In the genomic region with DNA sequence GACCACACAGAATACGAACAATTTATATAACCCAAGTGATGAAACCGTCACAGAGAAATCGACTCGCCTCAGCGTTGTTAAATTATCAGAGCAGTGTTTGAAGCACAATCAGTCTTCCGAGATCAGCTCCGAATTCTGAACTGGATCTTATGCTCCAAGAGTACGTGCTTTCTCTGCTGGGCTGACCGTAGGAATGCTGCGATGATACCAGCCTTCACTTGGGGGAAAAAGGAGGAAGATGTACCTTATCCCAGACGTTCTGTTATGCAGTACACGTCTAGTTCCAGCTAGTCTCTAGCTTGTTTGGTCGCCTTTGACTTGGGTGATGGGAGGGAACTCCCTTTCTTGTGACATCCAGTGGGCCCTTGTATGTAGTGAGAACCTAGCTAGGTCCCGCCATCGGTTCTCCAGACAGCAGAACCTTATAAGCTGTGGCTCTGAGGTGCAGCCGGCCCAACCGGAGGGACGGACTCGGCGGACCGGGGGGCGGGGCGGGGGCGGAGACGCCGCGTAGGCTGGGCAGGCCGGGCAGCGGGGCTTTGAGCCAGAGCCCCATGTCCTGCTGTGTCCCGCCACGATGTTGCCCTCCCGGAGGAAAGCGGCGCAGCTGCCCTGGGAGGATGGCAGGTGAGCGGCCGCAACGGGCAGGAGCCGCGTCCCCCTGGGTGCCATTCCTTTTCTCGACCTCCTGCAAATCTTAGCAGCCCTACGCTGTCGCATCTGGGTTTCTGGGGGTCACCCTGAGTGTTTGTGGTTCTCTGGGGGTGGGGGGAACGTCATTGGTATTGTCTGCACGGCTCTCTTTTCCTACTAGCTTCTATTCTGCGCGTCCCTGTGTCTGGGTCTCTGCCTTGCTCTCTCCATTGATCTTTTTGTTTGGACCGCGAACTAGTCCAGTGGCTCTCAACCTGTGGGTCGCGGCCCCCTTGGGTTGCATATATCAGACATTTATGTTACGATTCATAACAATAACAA, we compare ENCODE assay signal across 8 mouse cellular contexts. TPM values are rescaled to one million over a fixed set of nuclear protein-coding genes. Genes with fewer than 3 reads are reported as not detected.
A peak's percentile ranks its signal among the peaks of the same experiment; 100 is the strongest.
DNase-seq lines count a peak whose midpoint lies in the region; ATAC-seq and TF ChIP-seq lines count a peak whose summit lies in the region.

B4galt7 (plus strand) TSS at position 331 of the 975 bp plus-strand sequence.

- ATAC-seq in G1E (ENCODE audit: extremely low read depth, insufficient number of reproducible peaks, low FRiP score, poor library complexity, severe bottlenecking), result peak; percentile 54; the same call in 1 of the 2 replicates
- ATAC-seq in frontal cortex, adult (ENCODE audit: low TSS enrichment), result peak; percentile 72
- peak; percentile 77 to 82 for ATAC-seq in hematopoietic stem cell, adult 5-6 weeks (replicated peaks in 1 of 2; ENCODE audit: insufficient read depth in 1 of 2, low FRiP score in 2 of 2, low TSS enrichment in 1 of 2, low read depth in 1 of 2, poor library complexity in 2 of 2, severe bottlenecking in 2 of 2)
- peak; percentile 96 for ATAC-seq in lung, embryonic 16.5 days (ENCODE audit: low read depth)

- peaks cover 66% of the 10 kb centered on the region for H3K36me3 ChIP-seq in G1E (replicated peaks)
- peaks cover 21% of the 10 kb centered on the region for H3K36me3 ChIP-seq in lung, embryonic 16.5 days (ENCODE audit: control insufficient read depth, insufficient read depth, low read length)

- WGBS in cerebellum, adult 2 months, result 8% methylated on average over 51 of the region's 51 CpGs
- 7% methylated on average over 50 of the region's 51 CpGs for WGBS in lung, embryonic 16.5 days

- H3K4me3 ChIP-seq in G1E (ENCODE audit: low read depth, low read length), result peak within 1 kb of the TSS; percentile 97
- peak within 1 kb of the TSS; percentile 95 for H3K4me3 ChIP-seq in cerebellum, adult 2 months (replicated peaks; ENCODE audit: insufficient read depth, low read depth, low read length)
- H3K4me3 ChIP-seq in lung, embryonic 16.5 days (ENCODE audit: low read length), result peak within 1 kb of the TSS; percentile 89

- H3K9me3 ChIP-seq in G1E (replicated peaks), result no peaks in the 10 kb centered on the region
- no peaks in the 10 kb centered on the region for H3K9me3 ChIP-seq in lung, embryonic 16.5 days (ENCODE audit: control insufficient read depth, low read length)

- peaks cover 40% of the 10 kb centered on the region for H3K4me1 ChIP-seq in G1E (ENCODE audit: insufficient read depth, low read depth, low read length)
- peaks cover 3% of the 10 kb centered on the region; the same call in 1 of the 2 replicates for H3K4me1 ChIP-seq in cerebellum, adult 2 months (ENCODE audit: control insufficient read depth, insufficient read depth, low read length)
- H3K4me1 ChIP-seq in lung, embryonic 16.5 days (replicated peaks; ENCODE audit: control insufficient read depth, insufficient read depth, low read length), result peaks cover 10% of the 10 kb centered on the region

- TF ChIP-seq CTCF in G1E (IDR thresholded peaks at IDR 0.05; ENCODE audit: low read depth, low read length), result no peak
- TF ChIP-seq CTCF in cerebellum, adult 2 months (IDR thresholded peaks at IDR 0.05; ENCODE audit: borderline replicate concordance, insufficient read depth, low read depth, low read length), result no peak

- DNase-seq in G1E (ENCODE audit: low spot score), result peak; percentile 84
- peak; percentile 87 to 91 for DNase-seq in cerebellum, adult 2 months
- peak; percentile 65 for DNase-seq in layer of hippocampus, adult 9-10 months (ENCODE audit: low spot score)
- peak; percentile 71 for DNase-seq in ovary, adult 18-20 months (ENCODE audit: low spot score)
- DNase-seq in thymus, postnatal 0 days (ENCODE audit: low spot score), result peak; percentile 50

- H3K4me2 ChIP-seq in lung, embryonic 16.5 days (ENCODE audit: low read depth, low read length), result peak within 1 kb of the TSS; percentile 87

- no peaks in the 10 kb centered on the region; the same call in 1 of the 2 replicates for H3K27me3 ChIP-seq in G1E (ENCODE audit: insufficient read depth, low read length)
- no peaks in the 10 kb centered on the region for H3K27me3 ChIP-seq in cerebellum, adult 2 months (ENCODE audit: control insufficient read depth, insufficient read depth, low read length)
- no peaks in the 10 kb centered on the region for H3K27me3 ChIP-seq in lung, embryonic 16.5 days (ENCODE audit: control insufficient read depth, insufficient read depth, low read depth, low read length)

- peak within 1 kb of the TSS; percentile 89 for H3K9ac ChIP-seq in lung, embryonic 16.5 days (ENCODE audit: low read length)

- TF ChIP-seq POLR2A in cerebellum, adult 2 months (IDR thresholded peaks at IDR 0.05; ENCODE audit: borderline replicate concordance, insufficient read depth, low read length), result peak; percentile 71

- H3K27ac ChIP-seq in cerebellum, adult 2 months (ENCODE audit: insufficient read depth, low read length), result peak within 1 kb of the TSS; percentile 55
- no peak within 1 kb of the TSS for H3K27ac ChIP-seq in lung, embryonic 16.5 days (ENCODE audit: low read length)

RNA-seq across cellular contexts. Expression of gene B4galt7, which starts in this region (rescaled TPM):
- 7.4 and 10.6 TPM in 2 replicates for total RNA-seq in G1E (2014; fragmentation: Nextera tagmentation)
- total RNA-seq in G1E (2017), result 16.7 and 17.6 TPM in 2 replicates
- 15.2 and 15.4 TPM in 2 replicates for polyA plus RNA-seq in G1E (2012)
- polyA plus RNA-seq in cerebellum, adult 2 months (2012; rRNA removed), result 27.9 and 32.0 TPM in 2 replicates
- total RNA-seq in hematopoietic stem cell, adult 5-6 weeks (2017), result 7.6 and 8.3 TPM in 2 replicates
- 22.8 and 25.0 TPM in 2 replicates for polyA plus RNA-seq in lung, embryonic 16.5 days (2015; fragmentation: Nextera tagmentation; extraction: Ambion mirVana)
- polyA plus RNA-seq in thymus, postnatal 0 days (2015; fragmentation: Nextera tagmentation; extraction: Ambion mirVana), result 20.2 and 24.1 TPM in 2 replicates
